Mouse (Mus musculus): ENCODE data around the gene Vmn2r18. TPM values are rescaled to one million over a fixed set of nuclear protein-coding genes. Genes with fewer than 3 reads are reported as not detected.
A peak's percentile ranks its signal among the peaks of the same experiment; 100 is the strongest.

The Vmn2r18 gene
- polyA plus RNA-seq (2014; fragmentation: Nextera tagmentation; extraction: Ambion mirVana) = 0.12 TPM in 1 of 2 replicates, not detected in the other

- ATAC-seq (replicated peaks; ENCODE audit: low FRiP score, low TSS enrichment, low read depth) (no peak), DNase-seq (ENCODE audit: low spot score) (no peak)
- Histone ChIP-seq H3K27me3 (replicated peaks; ENCODE audit: control insufficient read depth, insufficient read depth, low read length) (no peaks in the 10 kb centered on the region), H3K4me3 (ENCODE audit: low read depth, low read length) (no peak within 1 kb of the TSS), H3K27ac (ENCODE audit: low read depth) (no peak within 1 kb of the TSS), H3K9me3 (ENCODE audit: control insufficient read depth, low read length) (no peaks in the 10 kb centered on the region), H3K4me1 (replicated peaks; ENCODE audit: control insufficient read depth, insufficient read depth, low read length) (no peaks in the 10 kb centered on the region), H3K4me2 (ENCODE audit: low read length) (no peak within 1 kb of the TSS), H3K36me3 (ENCODE audit: control insufficient read depth, insufficient read depth, low read length) (no peaks in the 10 kb centered on the region), H3K9ac (ENCODE audit: low read length) (no peak within 1 kb of the TSS)
- WGBS = 88% methylated on average over 3 of the region's 3 CpGs
These were observed at the start of gene Vmn2r18 for GRCm38 (mm10) chr5:151605921-151606320. Gene Vmn2r18, minus strand, starts transcription at chr5:151606021.

GRCm38 (mm10) chr5:151651411-151651784 lies 45.6 kb upstream of the Vmn2r18 start:
- Histone ChIP-seq H3K9ac (ENCODE audit: low read length) (peak overlapping the region; percentile 10; the same call in 1 of the 2 replicates), H3K27ac (ENCODE audit: low read depth) (no peak overlapping the region; the same call in 1 of the 2 replicates), H3K36me3 (ENCODE audit: control insufficient read depth, insufficient read depth, low read length) (peaks cover 33% of the 10 kb centered on the region), H3K27me3 (replicated peaks; ENCODE audit: control insufficient read depth, insufficient read depth, low read length) (no peaks in the 10 kb centered on the region), H3K4me2 (ENCODE audit: low read length) (peak overlapping the region; percentile 62), H3K9me3 (ENCODE audit: control insufficient read depth, low read length) (no peaks in the 10 kb centered on the region), H3K4me3 (ENCODE audit: low read depth, low read length) (peak overlapping the region; percentile 71), H3K4me1 (replicated peaks; ENCODE audit: control insufficient read depth, insufficient read depth, low read length) (peaks cover 11% of the 10 kb centered on the region; the same call in 1 of the 2 replicates)
- DNase-seq (ENCODE audit: low spot score) (no peak), ATAC-seq (replicated peaks; ENCODE audit: low FRiP score, low TSS enrichment, low read depth) (0 out of 2 replicates have a peak, but pooled peaks have one; percentile 21)
- WGBS = 66% methylated on average over 3 of the region's 3 CpGs

- WGBS = under 1% methylated on average over 40 of the region's 42 CpGs
- peak within 1 kb of the TSS; percentile 71 for H3K4me3 ChIP-seq (ENCODE audit: low read depth, low read length)
- H3K9me3 ChIP-seq (ENCODE audit: control insufficient read depth, low read length) = no peaks in the 10 kb centered on the region
- peak within 1 kb of the TSS; percentile 76 for H3K27ac ChIP-seq (ENCODE audit: low read depth)
- peaks cover 11% of the 10 kb centered on the region; the same call in 1 of the 2 replicates for H3K4me1 ChIP-seq (replicated peaks; ENCODE audit: control insufficient read depth, insufficient read depth, low read length)
- H3K4me2 ChIP-seq (ENCODE audit: low read length) = peak within 1 kb of the TSS; percentile 62
- peaks cover 39% of the 10 kb centered on the region for H3K36me3 ChIP-seq (ENCODE audit: control insufficient read depth, insufficient read depth, low read length)
- DNase-seq (ENCODE audit: low spot score) (peak; percentile 99), ATAC-seq (replicated peaks; ENCODE audit: low FRiP score, low TSS enrichment, low read depth) (peak; percentile 99)
- no peaks in the 10 kb centered on the region for H3K27me3 ChIP-seq (replicated peaks; ENCODE audit: control insufficient read depth, insufficient read depth, low read length)
- H3K9ac ChIP-seq (ENCODE audit: low read length) = peak within 1 kb of the TSS; percentile 81
These were observed 45.0 kb upstream of the Vmn2r18 start, which contains the start of gene Rfc3 for GRCm38 (mm10) chr5:151650700-151651410. Gene Rfc3, minus strand, starts transcription at chr5:151651242.

- Histone ChIP-seq H3K36me3 (ENCODE audit: control insufficient read depth, insufficient read depth, low read length) (peaks cover 95% of the 10 kb centered on the region), H3K4me1 (replicated peaks; ENCODE audit: control insufficient read depth, insufficient read depth, low read length) (peaks cover 6% of the 10 kb centered on the region; the same call in 1 of the 2 replicates), H3K9ac (ENCODE audit: low read length) (no peak overlapping the region), H3K27ac (ENCODE audit: low read depth) (no peak overlapping the region), H3K4me2 (ENCODE audit: low read length) (no peak overlapping the region), H3K9me3 (ENCODE audit: control insufficient read depth, low read length) (no peaks in the 10 kb centered on the region), H3K27me3 (replicated peaks; ENCODE audit: control insufficient read depth, insufficient read depth, low read length) (no peaks in the 10 kb centered on the region), H3K4me3 (ENCODE audit: low read depth, low read length) (no peak overlapping the region)
- DNase-seq (ENCODE audit: low spot score) (no peak), ATAC-seq (replicated peaks; ENCODE audit: low FRiP score, low TSS enrichment, low read depth) (no peak)
- 92% methylated on average over 7 of the region's 7 CpGs for WGBS
These were observed 39.0 kb upstream of the Vmn2r18 start for GRCm38 (mm10) chr5:151644845-151645244.

GRCm38 (mm10) chr5:151642867-151643266 lies 37.0 kb upstream of the Vmn2r18 start:
- no peak overlapping the region for H3K4me3 ChIP-seq (ENCODE audit: low read depth, low read length)
- no peak overlapping the region for H3K9ac ChIP-seq (ENCODE audit: low read length)
- DNase-seq (ENCODE audit: low spot score) (no peak), ATAC-seq (replicated peaks; ENCODE audit: low FRiP score, low TSS enrichment, low read depth) (no peak)
- 82% methylated on average over 5 of the region's 5 CpGs for WGBS
- no peaks in the 10 kb centered on the region for H3K4me1 ChIP-seq (replicated peaks; ENCODE audit: control insufficient read depth, insufficient read depth, low read length)
- no peak overlapping the region for H3K4me2 ChIP-seq (ENCODE audit: low read length)
- H3K27ac ChIP-seq (ENCODE audit: low read depth) = no peak overlapping the region
- H3K27me3 ChIP-seq (replicated peaks; ENCODE audit: control insufficient read depth, insufficient read depth, low read length) = no peaks in the 10 kb centered on the region
- H3K9me3 ChIP-seq (ENCODE audit: control insufficient read depth, low read length) = no peaks in the 10 kb centered on the region
- peaks cover 76% of the 10 kb centered on the region for H3K36me3 ChIP-seq (ENCODE audit: control insufficient read depth, insufficient read depth, low read length)

- 80% methylated on average over 1 of the region's 1 CpGs for WGBS
- Histone ChIP-seq H3K4me2 (ENCODE audit: low read length) (no peak overlapping the region), H3K36me3 (ENCODE audit: control insufficient read depth, insufficient read depth, low read length) (peaks cover 68% of the 10 kb centered on the region), H3K27me3 (replicated peaks; ENCODE audit: control insufficient read depth, insufficient read depth, low read length) (no peaks in the 10 kb centered on the region), H3K4me1 (replicated peaks; ENCODE audit: control insufficient read depth, insufficient read depth, low read length) (no peaks in the 10 kb centered on the region), H3K9ac (ENCODE audit: low read length) (no peak overlapping the region), H3K27ac (ENCODE audit: low read depth) (no peak overlapping the region), H3K9me3 (ENCODE audit: control insufficient read depth, low read length) (no peaks in the 10 kb centered on the region), H3K4me3 (ENCODE audit: low read depth, low read length) (no peak overlapping the region)
- DNase-seq (ENCODE audit: low spot score) (no peak), ATAC-seq (replicated peaks; ENCODE audit: low FRiP score, low TSS enrichment, low read depth) (no peak)
These were observed 36.3 kb upstream of the Vmn2r18 start for GRCm38 (mm10) chr5:151642102-151642501.

- no peak for ATAC-seq (replicated peaks; ENCODE audit: low FRiP score, low TSS enrichment, low read depth)
- Histone ChIP-seq H3K4me2 (ENCODE audit: low read length) (no peak overlapping the region), H3K36me3 (ENCODE audit: control insufficient read depth, insufficient read depth, low read length) (no peaks in the 10 kb centered on the region), H3K9me3 (ENCODE audit: control insufficient read depth, low read length) (no peaks in the 10 kb centered on the region), H3K9ac (ENCODE audit: low read length) (no peak overlapping the region), H3K27ac (ENCODE audit: low read depth) (no peak overlapping the region), H3K4me3 (ENCODE audit: low read depth, low read length) (no peak overlapping the region), H3K4me1 (replicated peaks; ENCODE audit: control insufficient read depth, insufficient read depth, low read length) (no peaks in the 10 kb centered on the region), H3K27me3 (replicated peaks; ENCODE audit: control insufficient read depth, insufficient read depth, low read length) (no peaks in the 10 kb centered on the region)
- 47% methylated on average over 1 of the region's 1 CpGs for WGBS
- no peak for DNase-seq (ENCODE audit: low spot score)
These were observed 4.1 kb downstream of the Vmn2r18 start for GRCm38 (mm10) chr5:151601696-151602095.

Measured in intestine, embryonic 14.5 days (tissue).